Comparison of ENCODE assay signal across 9 mouse cellular contexts in genomic region chr2:117018917-117019538, GRCm38 (mm10).
DNase-seq lines count a peak whose midpoint lies in the region; ATAC-seq and TF ChIP-seq lines count a peak whose summit lies in the region.
"Had no signal": no experiment of that assay in that cellular context is flagged by ENCODE, and none has a peak within 500 bp of the region (broad histone marks: within the 10 kb centered on the region; RNA-seq: fewer than 3 reads in every experiment).

No protein-coding gene starts in this region.

- peak; percentile 85 to 95 for DNase-seq in heart, adult 18-20 months
- no peak for DNase-seq in heart, embryonic 10.5 days (ENCODE audit: low spot score)
- DNase-seq in Patski (ENCODE audit: low read depth, low spot score) = no peak
- peak; percentile 92 for DNase-seq in embryonic facial prominence, embryonic 14.5 days (ENCODE audit: low spot score)
- DNase-seq in limb, embryonic 11.5 days (ENCODE audit: low spot score) = peak; percentile 84

- H3K9ac ChIP-seq in embryonic facial prominence, embryonic 14.5 days (ENCODE audit: low read depth, low read length) = no peak overlapping the region
- no peak overlapping the region for H3K9ac ChIP-seq in limb, embryonic 11.5 days (ENCODE audit: low read length)
- H3K9ac ChIP-seq: liver, embryonic 15.5 days had no signal

- 42% methylated on average over 6 of the region's 6 CpGs for WGBS in heart, embryonic 10.5 days
- 12% methylated on average over 6 of the region's 6 CpGs for WGBS in embryonic facial prominence, embryonic 14.5 days
- 9% methylated on average over 6 of the region's 6 CpGs for WGBS in limb, embryonic 11.5 days
- WGBS in olfactory bulb, adult 2 months = 39% methylated on average over 6 of the region's 6 CpGs

- CTCF ChIA-PET in Patski (lab: Charles Lee) = interaction anchor here (1.4 to 1.6 kb wide), 2 partner anchors 9 to 21 kb away, joined by 4 read pairs; no protein-coding TSS in a partner anchor

- H3K4me2 ChIP-seq in embryonic facial prominence, embryonic 14.5 days (ENCODE audit: low read depth, low read length) = peak overlapping the region; percentile 13; the same call in 1 of the 2 replicates
- H3K4me2 ChIP-seq in limb, embryonic 11.5 days (ENCODE audit: low read depth, severe bottlenecking) = no peak overlapping the region
- H3K4me2 ChIP-seq: liver, embryonic 15.5 days had no signal

- H3K4me3 ChIP-seq in heart, embryonic 10.5 days = no peak overlapping the region
- no peak overlapping the region for H3K4me3 ChIP-seq in embryonic facial prominence, embryonic 14.5 days (ENCODE audit: low read depth, low read length)
- no peak overlapping the region for H3K4me3 ChIP-seq in limb, embryonic 11.5 days (ENCODE audit: low read depth, low read length)
- H3K4me3 ChIP-seq in olfactory bulb, adult 2 months (ENCODE audit: insufficient read depth, low read depth, low read length) = no peak overlapping the region
- H3K4me3 ChIP-seq: liver, embryonic 15.5 days had no signal

- in situ Hi-C loops in Patski (cut with MboI; ENCODE audit: low pct_unique_long_range_greater_than_20kb) = no loop called here

- ATAC-seq in Patski = peak; percentile 17
- peak; percentile 60; the same call in 1 of the 2 replicates for ATAC-seq in embryonic facial prominence, embryonic 14.5 days (ENCODE audit: low read depth)
- ATAC-seq in hematopoietic stem cell, adult 5-6 weeks (replicated peaks in 1 of 2; ENCODE audit: insufficient read depth in 1 of 2, low FRiP score in 2 of 2, low TSS enrichment in 1 of 2, low read depth in 1 of 2, poor library complexity in 2 of 2, severe bottlenecking in 2 of 2) = peak; percentile 77 to 78
- peak; percentile 69; the same call in 1 of the 2 replicates for ATAC-seq in limb, embryonic 11.5 days (ENCODE audit: insufficient number of reproducible peaks, low FRiP score, low TSS enrichment, low read depth)
- no peak for ATAC-seq in erythroid progenitor cell, adult 5-6 weeks (replicated peaks; ENCODE audit: low FRiP score, poor library complexity, severe bottlenecking)

- no peak for TF ChIP-seq POLR2A in olfactory bulb, adult 2 months (IDR thresholded peaks at IDR 0.05; ENCODE audit: insufficient read depth, low read depth, low read length)

- H3K36me3 ChIP-seq in heart, embryonic 10.5 days = no peaks in the 10 kb centered on the region
- H3K36me3 ChIP-seq in embryonic facial prominence, embryonic 14.5 days (ENCODE audit: control insufficient read depth, insufficient read depth, low read length) = no peaks in the 10 kb centered on the region
- H3K36me3 ChIP-seq in limb, embryonic 11.5 days (ENCODE audit: control insufficient read depth, insufficient read depth, low read length) = no peaks in the 10 kb centered on the region
- H3K36me3 ChIP-seq: liver, embryonic 15.5 days had no signal

- H3K27me3 ChIP-seq in heart, embryonic 10.5 days (ENCODE audit: insufficient read depth, poor library complexity, severe bottlenecking) = no peaks in the 10 kb centered on the region
- H3K27me3 ChIP-seq in Patski = no peaks in the 10 kb centered on the region
- no peaks in the 10 kb centered on the region for H3K27me3 ChIP-seq in embryonic facial prominence, embryonic 14.5 days (replicated peaks; ENCODE audit: control insufficient read depth, insufficient read depth, low read length)
- no peaks in the 10 kb centered on the region for H3K27me3 ChIP-seq in limb, embryonic 11.5 days (ENCODE audit: control insufficient read depth, insufficient read depth, low read length)
- H3K27me3 ChIP-seq: liver, embryonic 15.5 days had no signal

- peaks cover 10% of the 10 kb centered on the region; the same call in 1 of the 2 replicates for H3K4me1 ChIP-seq in heart, embryonic 10.5 days
- H3K4me1 ChIP-seq in embryonic facial prominence, embryonic 14.5 days (ENCODE audit: control insufficient read depth, insufficient read depth, low read length) = peaks cover 24% of the 10 kb centered on the region
- H3K4me1 ChIP-seq in limb, embryonic 11.5 days (ENCODE audit: control insufficient read depth, insufficient read depth, low read length) = peaks cover 8% of the 10 kb centered on the region
- peaks cover 13% of the 10 kb centered on the region for H3K4me1 ChIP-seq in olfactory bulb, adult 2 months (ENCODE audit: control insufficient read depth, insufficient read depth, low read length)
- H3K4me1 ChIP-seq: liver, embryonic 15.5 days had no signal

- no peak overlapping the region for H3K27ac ChIP-seq in heart, embryonic 10.5 days
- H3K27ac ChIP-seq in embryonic facial prominence, embryonic 14.5 days (replicated peaks; ENCODE audit: low read depth, low read length) = peak overlapping the region; percentile 79
- no peak overlapping the region; the same call in 1 of the 2 replicates for H3K27ac ChIP-seq in limb, embryonic 11.5 days (replicated peaks; ENCODE audit: low read depth, low read length)
- H3K27ac ChIP-seq in olfactory bulb, adult 2 months (ENCODE audit: insufficient read depth, low read depth, low read length) = peak overlapping the region; percentile 85
- H3K27ac ChIP-seq: liver, embryonic 15.5 days had no signal

- H3K9me3 ChIP-seq in heart, embryonic 10.5 days = no peaks in the 10 kb centered on the region
- no peaks in the 10 kb centered on the region for H3K9me3 ChIP-seq in embryonic facial prominence, embryonic 14.5 days (ENCODE audit: control insufficient read depth, low read length)
- H3K9me3 ChIP-seq in limb, embryonic 11.5 days (ENCODE audit: control insufficient read depth, low read length) = no peaks in the 10 kb centered on the region
- H3K9me3 ChIP-seq: liver, embryonic 15.5 days had no signal

- no peak for TF ChIP-seq CTCF in Patski (IDR thresholded peaks at IDR 0.05)
- TF ChIP-seq CTCF in olfactory bulb, adult 2 months (IDR thresholded peaks at IDR 0.05; ENCODE audit: insufficient read depth, low read depth, low read length) = no peak

- POLR2A ChIA-PET in Patski (lab: Charles Lee) = interaction anchor here (0.6 to 1.2 kb wide), 2 partner anchors 9 to 189 kb away, joined by 3 read pairs; no protein-coding TSS in a partner anchor

Comparison
In these comparisons a context has a peak if more than half of its experiments do, and no peak if none do; other contexts are left out.
1. DNase-seq: peak in heart, adult 18-20 months (2 of 2), embryonic facial prominence, embryonic 14.5 days (single experiment) and limb, embryonic 11.5 days (single experiment); none in heart, embryonic 10.5 days (single experiment) and Patski (single experiment).
2. H3K27ac ChIP-seq: peak in embryonic facial prominence, embryonic 14.5 days (single experiment) and olfactory bulb, adult 2 months (single experiment); none in heart, embryonic 10.5 days (single experiment) and limb, embryonic 11.5 days (single experiment).